Mouse (Mus musculus) cerebellum, postnatal 25 days (tissue): ENCODE data around the gene Bax.

Experiments used
- DNase-seq, 2 experiments: peaks; one replicate each; pipeline ENCODE4 v3.0.0; 2021; ENCODE audit warnings: mixed read lengths in 2 of 2

Bax gene

GRCm38 (mm10) chr7:45413864-45414739 is 52.6 kb downstream of the Bax start:
- no peak for DNase-seq

GRCm38 (mm10) chr7:45413113-45413863 is 53.4 kb downstream of the Bax start, which contains the start of gene Ntf5:
Gene Ntf5 (plus strand): TSS chr7:45413695.
- DNase-seq, result peak in 1 of 2 experiments; percentile 38

- no peak for DNase-seq
Observed at GRCm38 (mm10) chr7:45412421-45412820, 54.3 kb downstream of the Bax start.
